26 mouse cellular contexts compared by ENCODE assay signal in genomic region chr6:33043480-33043879, GRCm38 (mm10). TPM values are rescaled to one million over a fixed set of nuclear protein-coding genes. Genes with fewer than 3 reads are reported as not detected.
DNase-seq lines count a peak whose midpoint lies in the region; ATAC-seq lines count a peak whose summit lies in the region.
"Had no signal": no experiment of that assay in that cellular context is flagged by ENCODE, and none has a peak within 500 bp of the region (broad histone marks: within the 10 kb centered on the region; RNA-seq: fewer than 3 reads in every experiment).

No protein-coding gene starts in this region.

- no peak overlapping the region for H3K27ac ChIP-seq in heart, embryonic 12.5 days (ENCODE audit: poor library complexity, severe bottlenecking)
- H3K27ac ChIP-seq in heart, embryonic 11.5 days (ENCODE audit: low read depth, low read length) = no peak overlapping the region
- H3K27ac ChIP-seq: embryonic facial prominence, embryonic 10.5 days; embryonic facial prominence, embryonic 13.5 days; forebrain, embryonic 10.5 days; forebrain, embryonic 13.5 days; hindbrain, embryonic 12.5 days; hindbrain, embryonic 15.5 days had no signal

- H3K36me3 ChIP-seq in heart, embryonic 12.5 days = peaks cover 55% of the 10 kb centered on the region
- peaks cover 14% of the 10 kb centered on the region for H3K36me3 ChIP-seq in heart, embryonic 11.5 days (ENCODE audit: control insufficient read depth, insufficient read depth, low read length)

- H3K4me3 ChIP-seq in heart, embryonic 12.5 days = no peak overlapping the region
- no peak overlapping the region for H3K4me3 ChIP-seq in heart, embryonic 11.5 days (ENCODE audit: low read depth, low read length)
- H3K4me3 ChIP-seq: embryonic facial prominence, embryonic 10.5 days; embryonic facial prominence, embryonic 13.5 days; erythroblast, embryonic 14.5 days; forebrain, embryonic 10.5 days; forebrain, embryonic 13.5 days; heart, embryonic 13.5 days; hindbrain, embryonic 12.5 days; hindbrain, embryonic 15.5 days had no signal

- peaks cover 11% of the 10 kb centered on the region for H3K4me1 ChIP-seq in heart, embryonic 12.5 days (replicated peaks)
- H3K4me1 ChIP-seq in heart, embryonic 11.5 days (ENCODE audit: control insufficient read depth, insufficient read depth, low read length) = peaks cover 8% of the 10 kb centered on the region
- H3K4me1 ChIP-seq: embryonic facial prominence, embryonic 10.5 days; embryonic facial prominence, embryonic 13.5 days; forebrain, embryonic 10.5 days; forebrain, embryonic 13.5 days; hindbrain, embryonic 12.5 days; hindbrain, embryonic 15.5 days had no signal

- peaks cover 10% of the 10 kb centered on the region for H3K9me3 ChIP-seq in heart, embryonic 12.5 days (replicated peaks)
- no peaks in the 10 kb centered on the region for H3K9me3 ChIP-seq in heart, embryonic 11.5 days (replicated peaks; ENCODE audit: control insufficient read depth, low read length)
- H3K9me3 ChIP-seq: embryonic facial prominence, embryonic 10.5 days; forebrain, embryonic 13.5 days; hindbrain, embryonic 12.5 days; hindbrain, embryonic 15.5 days had no signal

- H3K9ac ChIP-seq in heart, embryonic 12.5 days = 0 out of 2 replicates have a peak overlapping the region, but pooled peaks have one; percentile 3
- no peak overlapping the region for H3K9ac ChIP-seq in heart, embryonic 11.5 days (ENCODE audit: low read depth, low read length)
- H3K9ac ChIP-seq: embryonic facial prominence, embryonic 13.5 days; forebrain, embryonic 13.5 days; heart, embryonic 13.5 days; hindbrain, embryonic 12.5 days; hindbrain, embryonic 15.5 days had no signal

- ATAC-seq in heart, embryonic 12.5 days (ENCODE audit: insufficient number of reproducible peaks, low FRiP score) = no peak
- no peak for ATAC-seq in heart, embryonic 11.5 days (replicated peaks; ENCODE audit: insufficient number of reproducible peaks, low FRiP score, low TSS enrichment)
- ATAC-seq in megakaryocyte-erythroid progenitor cell, adult 5-6 weeks (replicated peaks; ENCODE audit: low FRiP score, low TSS enrichment, poor library complexity, severe bottlenecking) = peak; percentile 65
- ATAC-seq: forebrain, embryonic 13.5 days; forebrain, embryonic 16.5 days had no signal

- intact Hi-C loops in left cerebral cortex, postnatal 10 days (cut with DNase I) = no loop called here

- H3K4me2 ChIP-seq in heart, embryonic 12.5 days = no peak overlapping the region
- no peak overlapping the region for H3K4me2 ChIP-seq in heart, embryonic 11.5 days
- H3K4me2 ChIP-seq: embryonic facial prominence, embryonic 13.5 days; forebrain, embryonic 13.5 days; heart, embryonic 13.5 days; hindbrain, embryonic 12.5 days; hindbrain, embryonic 15.5 days had no signal

- DNase-seq in R1 (ENCODE audit: low read depth, low spot score) = peak; percentile 24
- no peak for DNase-seq in kidney, postnatal 25 days
- DNase-seq in left cerebral cortex, postnatal 10 days (ENCODE audit: extremely low spot score in 1 of 2, low spot score in 2 of 2) = no peak
- DNase-seq in adrenal gland, adult 2 months = no peak
- DNase-seq: adrenal gland, adult 8-10 months; adrenal gland, postnatal 25 days; cerebellum, adult 11-12 months; cerebellum, adult 8-10 months; cerebellum, postnatal 10 days; cerebellum, postnatal 36 days; embryo, embryonic 11 days; gastrocnemius, postnatal 10 days; gastrocnemius, postnatal 36 days had no signal

- H3K27me3 ChIP-seq in heart, embryonic 12.5 days (replicated peaks) = no peaks in the 10 kb centered on the region
- no peaks in the 10 kb centered on the region for H3K27me3 ChIP-seq in heart, embryonic 11.5 days (ENCODE audit: control insufficient read depth, insufficient read depth, low read length)
- H3K27me3 ChIP-seq: embryonic facial prominence, embryonic 13.5 days; forebrain, embryonic 13.5 days; heart, embryonic 13.5 days; hindbrain, embryonic 12.5 days; hindbrain, embryonic 15.5 days; Patski had no signal

- 76% methylated on average over 5 of the region's 5 CpGs for WGBS in heart, embryonic 12.5 days
- 85% methylated on average over 5 of the region's 5 CpGs for WGBS in heart, embryonic 11.5 days (ENCODE audit: insufficient replicate concordance)

RNA-seq across cellular contexts. Expression of gene Chchd3, which starts 16.6 kb away (rescaled TPM):
- 173 and 177 TPM in 2 replicates for polyA plus RNA-seq in heart, embryonic 12.5 days (2016; fragmentation: Nextera tagmentation; extraction: Ambion mirVana)
- 176 and 182 TPM in 2 replicates for polyA plus RNA-seq in heart, embryonic 11.5 days (2014; fragmentation: Nextera tagmentation; extraction: Ambion mirVana)
- total RNA-seq in megakaryocyte-erythroid progenitor cell, adult 5-6 weeks (2014; fragmentation: Nextera tagmentation) = 125 and 156 TPM in 2 replicates
- total RNA-seq in megakaryocyte-erythroid progenitor cell, adult 5-6 weeks (2017) = 350 and 422 TPM in 2 replicates
- 10 to 100 TPM; 88.4 to 89.6 TPM for total RNA-seq in left cerebral cortex, postnatal 10 days (2021)
- total RNA-seq in adrenal gland, adult 2 months (2021) = 100 to 1,000 TPM; 203 to 235 TPM
- 139 and 158 TPM in 2 replicates for polyA plus RNA-seq in adrenal gland, adult 2 months (2012; rRNA removed)
